Mouse (Mus musculus) heart, adult 2 months (tissue): ENCODE measurements around the gene Bhmt2.

Experiments
- CTCF ChIP-seq: fragments of 200-600 bp; IDR thresholded peaks from 2 replicates; pipeline ENCODE4 v1.8.1; 2022; ENCODE audit warnings: antibody characterized with exemption, mild to moderate bottlenecking, moderate library complexity
- POLR2A ChIP-seq: fragments of 200-500 bp; IDR thresholded peaks from 2 replicates; pipeline ENCODE4 v1.6.1; 2011; ENCODE audit warnings: mild to moderate bottlenecking, low read depth, low read length, control low read depth; ENCODE audit not compliant: insufficient read depth

GRCm38 (mm10) chr13:93712362-93712761 lies 38.3 kb upstream of the Bhmt2 start:
- TF ChIP-seq CTCF = no peak
- TF ChIP-seq POLR2A = no peak
